Mouse (Mus musculus) liver, embryonic 14.5 days (tissue): ENCODE results near the gene Wfikkn1. TPM values are rescaled to one million over a fixed set of nuclear protein-coding genes. Genes with fewer than 3 reads are reported as not detected.

ENCODE experiments used
- ATAC-seq: fragments of 200-750 bp; cut with Nextera tagmentation; 2 replicates; pipeline ENCODE4 v1.8.0; 2017; ENCODE audit warnings: moderate number of reproducible peaks, mild to moderate bottlenecking, moderate library complexity; ENCODE audit not compliant: insufficient read depth
- DNase-seq, 3 experiments: peaks; one replicate each; pipeline ENCODE4 v3.0.0-alpha.2; 2012 to 2013; ENCODE audit warnings: low read depth in 3 of 3, low spot score in 3 of 3
- H3K27ac ChIP-seq: fragments of 300-500 bp; sonication (generic); 2 replicates; pipeline ENCODE4 v1.5.1; 2014; ENCODE audit warnings: moderate library complexity, mild to moderate bottlenecking, control low read depth, inconsistent platforms
- H3K27me3 ChIP-seq: fragments of 300-500 bp; sonication (generic); 2 replicates; pipeline ENCODE4 v1.6.1; 2014; ENCODE audit warnings: mild to moderate bottlenecking, low read length, moderate library complexity; ENCODE audit not compliant: control insufficient read depth, insufficient read depth
- H3K36me3 ChIP-seq: fragments of 300-500 bp; sonication (generic); replicated peaks from 2 replicates; pipeline ENCODE4 v1.6.1; 2014; ENCODE audit warnings: low read depth; ENCODE audit not compliant: control insufficient read depth, insufficient read depth
- H3K4me1 ChIP-seq, 2 experiments: fragments of 200-500 bp in 1 of 2; fragments of 300-500 bp in 1 of 2; sonication (generic) in 1 of 2; replicated peaks; 2 replicates each; pipeline ENCODE4 v1.6.1; 2012 to 2014; ENCODE audit warnings: antibody characterized with exemption in 1 of 2, inconsistent platforms in 1 of 2, low read length in 1 of 2; ENCODE audit not compliant: control insufficient read depth in 2 of 2, insufficient read depth in 2 of 2
- H3K4me2 ChIP-seq: fragments of 300-500 bp; sonication (generic); 2 replicates; pipeline ENCODE4 v1.6.1; 2014; ENCODE audit warnings: low read depth, mild to moderate bottlenecking, control low read depth, moderate library complexity
- H3K4me3 ChIP-seq, 2 experiments: fragments of 200-500 bp in 1 of 2; fragments of 300-500 bp in 1 of 2; sonication (generic) in 1 of 2; 2 replicates each; pipeline ENCODE4 v1.5.1; 2012 to 2014; ENCODE audit warnings: low read depth in 2 of 2, low read length in 2 of 2, mild to moderate bottlenecking in 2 of 2, control low read depth in 1 of 2, inconsistent platforms in 1 of 2, moderate library complexity in 1 of 2; ENCODE audit not compliant: insufficient read depth in 1 of 2
- H3K9ac ChIP-seq: fragments of 300-500 bp; sonication (generic); replicated peaks from 2 replicates; pipeline ENCODE4 v1.6.1; 2014; ENCODE audit warnings: mild to moderate bottlenecking, control low read depth, moderate library complexity
- H3K9me3 ChIP-seq: fragments of 300-500 bp; sonication (generic); 2 replicates; pipeline ENCODE4 v1.6.1; 2016; ENCODE audit warnings: low read length, mixed read lengths; ENCODE audit not compliant: control insufficient read depth
- CTCF ChIP-seq: IDR thresholded peaks from 2 replicates; pipeline ENCODE4 v1.5.1; 2016; ENCODE audit warnings: antibody characterized with exemption, low read depth, control low read depth
- EP300 ChIP-seq: IDR thresholded peaks from 2 replicates; pipeline ENCODE4 v1.6.1; 2016; ENCODE audit warnings: antibody characterized with exemption, low read depth
- WGBS: fragments of 180-500 bp; shearing (Covaris S2); extraction: QIAGEN DNeasy Blood & Tissue Kit; methylation state at CpG from one replicate; pipeline ENCODE4 v1.1.7; 2014; ENCODE audit not compliant: insufficient replicate concordance; 5-methylcytosine and 5-hydroxymethylcytosine counted together
- microRNA-seq: library from miRNA; unstranded; fragments of <30 nt; microRNA quantifications from one replicate; pipeline ENCODE4, GENCODE M21; 2016
- polyA plus RNA-seq, 2 experiments: library from polyadenylated mRNA; depleted of rRNA in 1 of 2; stranded (reverse) in 1 of 2; unstranded in 1 of 2; fragments of >200 nt; fragmentation: Nextera tagmentation in 1 of 2; extraction: Ambion mirVana in 1 of 2; gene quantifications; 2 replicates each; pipeline versions ENCODE4 v1.2.1 to v1.2.3; 2012 to 2014

Wfikkn1 gene
- polyA plus RNA-seq, 2 experiments: 0.52 to 0.54 TPM

- Histone ChIP-seq H3K4me3 (peak within 1 kb of the TSS; percentile 64 to 72), H3K9me3 (no peaks in the 10 kb centered on the region), H3K36me3 (peaks cover 14% of the 10 kb centered on the region), H3K4me2 (peak within 1 kb of the TSS; percentile 70), H3K9ac (peak within 1 kb of the TSS; percentile 67), H3K27me3 (no peaks in the 10 kb centered on the region), H3K4me1 (peaks cover 18 to 23% of the 10 kb centered on the region in 2 experiments), H3K27ac (peak within 1 kb of the TSS; percentile 38)
- DNase-seq: peak; percentile 59 to 69 (median 64)
- TF ChIP-seq EP300 (no peak), CTCF (peak; percentile 67)
- WGBS: 1% methylated on average over 32 of the region's 32 CpGs
- ATAC-seq: 0 out of 2 replicates have a peak, but pooled peaks have one; percentile 11
These were observed 51.7 kb downstream of the Wfikkn1 start, which contains the start of gene Jmjd8 for GRCm38 (mm10) chr17:25828712-25829557. Jmjd8 (plus strand) TSS chr17:25828867.

DNA sequence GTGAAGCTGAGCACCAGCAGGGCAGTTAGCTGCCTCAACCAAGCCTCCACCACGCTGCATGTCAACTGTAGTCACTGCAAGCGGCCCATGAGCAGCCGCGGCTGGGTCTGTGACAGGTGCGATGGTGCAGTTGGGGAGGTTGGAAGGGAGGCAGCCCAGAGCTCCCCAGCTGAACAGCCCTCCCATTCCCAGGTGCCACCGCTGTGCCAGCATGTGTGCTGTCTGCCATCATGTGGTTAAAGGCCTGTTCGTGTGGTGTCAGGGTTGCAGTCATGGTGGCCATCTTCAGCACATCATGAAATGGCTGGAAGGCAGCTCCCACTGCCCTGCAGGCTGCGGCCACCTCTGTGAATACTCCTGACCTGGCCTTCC, 52.4 kb downstream of the Wfikkn1 start:
- ATAC-seq: no peak
- TF ChIP-seq CTCF: no peak
- no peak for TF ChIP-seq EP300
- WGBS: 80% methylated on average over 8 of the region's 8 CpGs
- peak overlapping the region; percentile 70 for H3K4me2 ChIP-seq
- peak overlapping the region; percentile 64 to 72; a peak in 2 of 4 replicates for H3K4me3 ChIP-seq
- no peaks in the 10 kb centered on the region for H3K27me3 ChIP-seq
- no peak for DNase-seq
- H3K36me3 ChIP-seq: peaks cover 14% of the 10 kb centered on the region
- H3K9me3 ChIP-seq: no peaks in the 10 kb centered on the region
- H3K9ac ChIP-seq: no peak overlapping the region
- no peak overlapping the region for H3K27ac ChIP-seq
- peaks cover 18 to 22% of the 10 kb centered on the region in 2 experiments for H3K4me1 ChIP-seq

Small RNA genes lying within 50 kb of the gene (microRNA-seq; reads per million reads assigned to microRNA genes)
- not detected for gene Mir3082

Other genes with a start within 250 kb of the Wfikkn1 start
Only the 30 nearest of the 31 such genes appear.
- gene Gng13, start 163.7 kb downstream of the Wfikkn1 start, polyA plus RNA-seq (2012; rRNA removed): 0.60 TPM in 1 of 2 replicates, not detected in the other
- not detected in 2 replicates for gene Gng13, start 163.7 kb downstream of the Wfikkn1 start, polyA plus RNA-seq (2014; fragmentation: Nextera tagmentation; extraction: Ambion mirVana)
- 14.4 and 19.6 TPM in 2 replicates for gene Chtf18, start 153.4 kb downstream of the Wfikkn1 start, polyA plus RNA-seq (2012; rRNA removed)
- 12.4 and 15.5 TPM in 2 replicates for gene Chtf18, start 153.4 kb downstream of the Wfikkn1 start, polyA plus RNA-seq (2014; fragmentation: Nextera tagmentation; extraction: Ambion mirVana)
- gene Rpusd1, start 153.2 kb downstream of the Wfikkn1 start, polyA plus RNA-seq (2012; rRNA removed): 9.5 and 11.1 TPM in 2 replicates
- gene Rpusd1, start 153.2 kb downstream of the Wfikkn1 start, polyA plus RNA-seq (2014; fragmentation: Nextera tagmentation; extraction: Ambion mirVana): 5.9 and 6.1 TPM in 2 replicates
- gene Mslnl, start 144.8 kb downstream of the Wfikkn1 start, polyA plus RNA-seq (2012; rRNA removed): not detected in 2 replicates
- not detected in 2 replicates for gene Mslnl, start 144.8 kb downstream of the Wfikkn1 start, polyA plus RNA-seq (2014; fragmentation: Nextera tagmentation; extraction: Ambion mirVana)
- 0.66 and 0.69 TPM in 2 replicates for gene Msln, start 126.5 kb downstream of the Wfikkn1 start, polyA plus RNA-seq (2012; rRNA removed)
- gene Msln, start 126.5 kb downstream of the Wfikkn1 start, polyA plus RNA-seq (2014; fragmentation: Nextera tagmentation; extraction: Ambion mirVana): 0.91 and 1.0 TPM in 2 replicates
- 7.5 and 10.2 TPM in 2 replicates for gene Narfl, start 107.1 kb downstream of the Wfikkn1 start, polyA plus RNA-seq (2012; rRNA removed)
- gene Narfl, start 107.1 kb downstream of the Wfikkn1 start, polyA plus RNA-seq (2014; fragmentation: Nextera tagmentation; extraction: Ambion mirVana): 12.9 and 14.0 TPM in 2 replicates
- 6.1 and 7.6 TPM in 2 replicates for gene Haghl, start 95.2 kb downstream of the Wfikkn1 start, polyA plus RNA-seq (2012; rRNA removed)
- 5.8 and 6.1 TPM in 2 replicates for gene Haghl, start 95.2 kb downstream of the Wfikkn1 start, polyA plus RNA-seq (2014; fragmentation: Nextera tagmentation; extraction: Ambion mirVana)
- gene Ccdc78, start 94.3 kb downstream of the Wfikkn1 start, polyA plus RNA-seq (2012; rRNA removed): 0.02 and 0.03 TPM in 2 replicates
- gene Ccdc78, start 94.3 kb downstream of the Wfikkn1 start, polyA plus RNA-seq (2014; fragmentation: Nextera tagmentation; extraction: Ambion mirVana): not detected in 2 replicates
- gene Fam173a, start 88.0 kb downstream of the Wfikkn1 start, polyA plus RNA-seq (2012; rRNA removed): 37.7 and 46.6 TPM in 2 replicates
- gene Fam173a, start 88.0 kb downstream of the Wfikkn1 start, polyA plus RNA-seq (2014; fragmentation: Nextera tagmentation; extraction: Ambion mirVana): 57.2 and 57.7 TPM in 2 replicates
- gene AC134908.4, start 85.2 kb downstream of the Wfikkn1 start, polyA plus RNA-seq (2012; rRNA removed): not detected in 2 replicates
- not detected in 2 replicates for gene AC134908.4, start 85.2 kb downstream of the Wfikkn1 start, polyA plus RNA-seq (2014; fragmentation: Nextera tagmentation; extraction: Ambion mirVana)
- 20.3 and 27.3 TPM in 2 replicates for gene Metrn, start 83.7 kb downstream of the Wfikkn1 start, polyA plus RNA-seq (2012; rRNA removed)
- 4.1 TPM in 2 replicates for gene Metrn, start 83.7 kb downstream of the Wfikkn1 start, polyA plus RNA-seq (2014; fragmentation: Nextera tagmentation; extraction: Ambion mirVana)
- gene Fbxl16, start 71.8 kb downstream of the Wfikkn1 start, polyA plus RNA-seq (2012; rRNA removed): 0.04 and 0.22 TPM in 2 replicates
- gene Fbxl16, start 71.8 kb downstream of the Wfikkn1 start, polyA plus RNA-seq (2014; fragmentation: Nextera tagmentation; extraction: Ambion mirVana): not detected in 2 replicates
- gene Wdr24, start 57.2 kb downstream of the Wfikkn1 start, polyA plus RNA-seq (2012; rRNA removed): 14.1 and 14.3 TPM in 2 replicates
- gene Wdr24, start 57.2 kb downstream of the Wfikkn1 start, polyA plus RNA-seq (2014; fragmentation: Nextera tagmentation; extraction: Ambion mirVana): 9.2 and 11.4 TPM in 2 replicates
- 17.3 and 17.9 TPM in 2 replicates for gene Jmjd8, start 52.0 kb downstream of the Wfikkn1 start, polyA plus RNA-seq (2012; rRNA removed)
- gene Jmjd8, start 52.0 kb downstream of the Wfikkn1 start, polyA plus RNA-seq (2014; fragmentation: Nextera tagmentation; extraction: Ambion mirVana): 13.7 and 16.2 TPM in 2 replicates
- 70.2 and 85.1 TPM in 2 replicates for gene Stub1, start 47.5 kb downstream of the Wfikkn1 start, polyA plus RNA-seq (2012; rRNA removed)
- 96.7 and 100 TPM in 2 replicates for gene Stub1, start 47.5 kb downstream of the Wfikkn1 start, polyA plus RNA-seq (2014; fragmentation: Nextera tagmentation; extraction: Ambion mirVana)
- 1.5 and 2.0 TPM in 2 replicates for gene Rhbdl1, start 43.6 kb downstream of the Wfikkn1 start, polyA plus RNA-seq (2012; rRNA removed)
- gene Rhbdl1, start 43.6 kb downstream of the Wfikkn1 start, polyA plus RNA-seq (2014; fragmentation: Nextera tagmentation; extraction: Ambion mirVana): 0.35 and 0.58 TPM in 2 replicates
- 3.3 and 6.9 TPM in 2 replicates for gene Gm20683, start 39.1 kb downstream of the Wfikkn1 start, polyA plus RNA-seq (2012; rRNA removed)
- 0.43 TPM in 1 of 2 replicates, not detected in the other for gene Gm20683, start 39.1 kb downstream of the Wfikkn1 start, polyA plus RNA-seq (2014; fragmentation: Nextera tagmentation; extraction: Ambion mirVana)
- gene Rhot2, start 36.0 kb downstream of the Wfikkn1 start, polyA plus RNA-seq (2012; rRNA removed): 33.3 and 34.7 TPM in 2 replicates
- gene Rhot2, start 36.0 kb downstream of the Wfikkn1 start, polyA plus RNA-seq (2014; fragmentation: Nextera tagmentation; extraction: Ambion mirVana): 4.2 and 5.3 TPM in 2 replicates
- 18.1 and 19.6 TPM in 2 replicates for gene Wdr90, start 19.4 kb downstream of the Wfikkn1 start, polyA plus RNA-seq (2012; rRNA removed)
- gene Wdr90, start 19.4 kb downstream of the Wfikkn1 start, polyA plus RNA-seq (2014; fragmentation: Nextera tagmentation; extraction: Ambion mirVana): 7.5 and 11.1 TPM in 2 replicates
- gene Mcrip2, start 12.1 kb downstream of the Wfikkn1 start, polyA plus RNA-seq (2012; rRNA removed): 22.1 and 23.1 TPM in 2 replicates
- 44.0 and 44.9 TPM in 2 replicates for gene Mcrip2, start 12.1 kb downstream of the Wfikkn1 start, polyA plus RNA-seq (2014; fragmentation: Nextera tagmentation; extraction: Ambion mirVana)
- 45.3 and 47.6 TPM in 2 replicates for gene Mettl26, start 5.8 kb downstream of the Wfikkn1 start, polyA plus RNA-seq (2012; rRNA removed)
- gene Mettl26, start 5.8 kb downstream of the Wfikkn1 start, polyA plus RNA-seq (2014; fragmentation: Nextera tagmentation; extraction: Ambion mirVana): 46.5 and 50.3 TPM in 2 replicates
- 6.4 and 7.8 TPM in 2 replicates for gene Rab40c, start 38.9 kb upstream of the Wfikkn1 start, polyA plus RNA-seq (2012; rRNA removed)
- 3.4 and 3.8 TPM in 2 replicates for gene Rab40c, start 38.9 kb upstream of the Wfikkn1 start, polyA plus RNA-seq (2014; fragmentation: Nextera tagmentation; extraction: Ambion mirVana)
- gene Pigq, start 64.1 kb upstream of the Wfikkn1 start, polyA plus RNA-seq (2012; rRNA removed): 270 and 414 TPM in 2 replicates
- 170 and 186 TPM in 2 replicates for gene Pigq, start 64.1 kb upstream of the Wfikkn1 start, polyA plus RNA-seq (2014; fragmentation: Nextera tagmentation; extraction: Ambion mirVana)
- gene Nhlrc4, start 64.1 kb upstream of the Wfikkn1 start, polyA plus RNA-seq (2012; rRNA removed): 4.3 and 8.9 TPM in 2 replicates
- gene Nhlrc4, start 64.1 kb upstream of the Wfikkn1 start, polyA plus RNA-seq (2014; fragmentation: Nextera tagmentation; extraction: Ambion mirVana): 1.9 and 4.6 TPM in 2 replicates
- 0.16 and 0.24 TPM in 2 replicates for gene A930017K11Rik, start 71.7 kb upstream of the Wfikkn1 start, polyA plus RNA-seq (2012; rRNA removed)
- gene A930017K11Rik, start 71.7 kb upstream of the Wfikkn1 start, polyA plus RNA-seq (2014; fragmentation: Nextera tagmentation; extraction: Ambion mirVana): 0.13 and 0.37 TPM in 2 replicates
- 7.7 and 9.0 TPM in 2 replicates for gene Capn15, start 104.9 kb upstream of the Wfikkn1 start, polyA plus RNA-seq (2012; rRNA removed)
- 8.3 and 11.8 TPM in 2 replicates for gene Capn15, start 104.9 kb upstream of the Wfikkn1 start, polyA plus RNA-seq (2014; fragmentation: Nextera tagmentation; extraction: Ambion mirVana)
- 2.1 and 2.3 TPM in 2 replicates for gene Rab11fip3, start 188.7 kb upstream of the Wfikkn1 start, polyA plus RNA-seq (2012; rRNA removed)
- 1.4 and 1.8 TPM in 2 replicates for gene Rab11fip3, start 188.7 kb upstream of the Wfikkn1 start, polyA plus RNA-seq (2014; fragmentation: Nextera tagmentation; extraction: Ambion mirVana)
- gene Decr2, start 209.5 kb upstream of the Wfikkn1 start, polyA plus RNA-seq (2012; rRNA removed): 6.2 and 6.8 TPM in 2 replicates
- 5.5 and 6.5 TPM in 2 replicates for gene Decr2, start 209.5 kb upstream of the Wfikkn1 start, polyA plus RNA-seq (2014; fragmentation: Nextera tagmentation; extraction: Ambion mirVana)
- gene Nme4, start 214.7 kb upstream of the Wfikkn1 start, polyA plus RNA-seq (2012; rRNA removed): 46.2 and 52.2 TPM in 2 replicates
- 45.1 and 46.7 TPM in 2 replicates for gene Nme4, start 214.7 kb upstream of the Wfikkn1 start, polyA plus RNA-seq (2014; fragmentation: Nextera tagmentation; extraction: Ambion mirVana)
- gene Tmem8, start 232.4 kb upstream of the Wfikkn1 start, polyA plus RNA-seq (2012; rRNA removed): 2.8 and 3.6 TPM in 2 replicates
- 0.88 and 1.1 TPM in 2 replicates for gene Tmem8, start 232.4 kb upstream of the Wfikkn1 start, polyA plus RNA-seq (2014; fragmentation: Nextera tagmentation; extraction: Ambion mirVana)